Mouse (Mus musculus) monocyte, adult 5-6 weeks (primary cell): ENCODE data around the gene Prss29. TPM values are rescaled to one million over a fixed set of nuclear protein-coding genes. Genes with fewer than 3 reads are reported as not detected.

Source experiments
- ATAC-seq: fragments of 153-309, 156-312 bp; replicated peaks from 2 replicates; pipeline ENCODE4 v1.8.0; 2017; ENCODE audit warnings: mild to moderate bottlenecking; ENCODE audit not compliant: low TSS enrichment, insufficient number of reproducible peaks, severe bottlenecking, poor library complexity, low FRiP score
- total RNA-seq: library from RNA; stranded (forward); fragments of 200-1000, 200-491, 200-594 nt; gene quantifications from 3 replicates; pipeline ENCODE4 v1.2.3, GENCODE M21; 2017

Gene Prss29
- total RNA-seq = not detected in 3 replicates

GRCm38 (mm10) chr17:25318354-25318753, at the start of gene Prss29:
Prss29 (plus strand) TSS chr17:25318654.
- no peak for ATAC-seq

GRCm38 (mm10) chr17:25270795-25271335, 47.6 kb upstream of the Prss29 start:
- no peak for ATAC-seq

- no peak for ATAC-seq
Measured at GRCm38 (mm10) chr17:25272326-25272725, 46.1 kb upstream of the Prss29 start.

- ATAC-seq = peak; percentile 59
Measured at GRCm38 (mm10) chr17:25272951-25273705, 45.3 kb upstream of the Prss29 start.

GRCm38 (mm10) chr17:25273706-25274501, 44.5 kb upstream of the Prss29 start:
- ATAC-seq = peak; percentile 85

GRCm38 (mm10) chr17:25274571-25275346, 43.7 kb upstream of the Prss29 start, which contains the start of gene Ube2i:
Ube2i (minus strand) TSS chr17:25274622.
- ATAC-seq = no peak

GRCm38 (mm10) chr17:25275833-25276232, 42.6 kb upstream of the Prss29 start:
- no peak for ATAC-seq

GRCm38 (mm10) chr17:25282133-25282532, 36.3 kb upstream of the Prss29 start:
- ATAC-seq = 0 out of 2 replicates have a peak, but pooled peaks have one; percentile 48

GRCm38 (mm10) chr17:25285033-25285432, 33.4 kb upstream of the Prss29 start:
- ATAC-seq = peak; percentile 86

GRCm38 (mm10) chr17:25288842-25289241, 29.6 kb upstream of the Prss29 start:
- ATAC-seq = no peak; the same call in 1 of the 2 replicates

- ATAC-seq = no peak
Measured at GRCm38 (mm10) chr17:25290411-25290810, 28.0 kb upstream of the Prss29 start.

- no peak for ATAC-seq
Measured at GRCm38 (mm10) chr17:25293495-25293894, 25.0 kb upstream of the Prss29 start.

- ATAC-seq = no peak
Measured at GRCm38 (mm10) chr17:25294111-25294510, 24.3 kb upstream of the Prss29 start.

- no peak for ATAC-seq
Measured at GRCm38 (mm10) chr17:25298094-25298493, 20.4 kb upstream of the Prss29 start, which contains the start of gene Prss34. Prss34 (plus strand) TSS chr17:25298394.

- no peak for ATAC-seq
Measured at GRCm38 (mm10) chr17:25308346-25308745, 10.1 kb upstream of the Prss29 start, which contains the start of gene Prss28. Prss28 (plus strand) TSS chr17:25308646.

GRCm38 (mm10) chr17:25320819-25321218, 2.4 kb downstream of the Prss29 start:
- no peak for ATAC-seq

- ATAC-seq = no peak
Measured at GRCm38 (mm10) chr17:25322930-25323329, 4.5 kb downstream of the Prss29 start.

- peak; percentile 78 for ATAC-seq
Measured at GRCm38 (mm10) chr17:25332321-25332720, 13.9 kb downstream of the Prss29 start.

GRCm38 (mm10) chr17:25333943-25334342, 15.5 kb downstream of the Prss29 start:
- ATAC-seq = no peak; the same call in 1 of the 2 replicates
